Mouse (Mus musculus) ES-Bruce4 (cell line): ENCODE measurements around the gene Lrr1. TPM values are rescaled to one million over a fixed set of nuclear protein-coding genes. Genes with fewer than 3 reads are reported as not detected.
A peak's percentile ranks its signal among the peaks of the same experiment; 100 is the strongest.

ENCODE experiments used
- H3K27ac ChIP-seq: 2 replicates; pipeline ENCODE4 v1.5.1; 2012; ENCODE audit warnings: low read length, inconsistent platforms; ENCODE audit not compliant: insufficient read depth
- H3K27me3 ChIP-seq: 2 replicates; pipeline ENCODE4 v1.6.1; 2012; ENCODE audit warnings: mild to moderate bottlenecking, low read length, inconsistent platforms; ENCODE audit not compliant: control insufficient read depth, poor library complexity, insufficient read depth, severe bottlenecking
- H3K36me3 ChIP-seq: 2 replicates; pipeline ENCODE4 v1.6.1; 2012; ENCODE audit warnings: inconsistent platforms, mild to moderate bottlenecking, low read length, moderate library complexity; ENCODE audit not compliant: control insufficient read depth, poor library complexity, insufficient read depth, severe bottlenecking
- H3K4me1 ChIP-seq: one replicate; pipeline ENCODE4 v1.8.1; 2011; ENCODE audit warnings: low read length; ENCODE audit not compliant: control insufficient read depth, insufficient read depth
- H3K4me3 ChIP-seq: 2 replicates; pipeline ENCODE4 v1.5.1; 2011; ENCODE audit warnings: low read depth, mild to moderate bottlenecking, low read length
- H3K9ac ChIP-seq: 2 replicates; pipeline ENCODE4 v1.6.1; 2012; ENCODE audit warnings: low read depth, mild to moderate bottlenecking, inconsistent platforms; ENCODE audit not compliant: poor library complexity, severe bottlenecking
- H3K9me3 ChIP-seq: replicated peaks from 2 replicates; pipeline ENCODE4 v1.6.1; 2012; ENCODE audit warnings: mild to moderate bottlenecking, low read length, inconsistent platforms; ENCODE audit not compliant: control insufficient read depth, poor library complexity, insufficient read depth, severe bottlenecking
- CTCF ChIP-seq: IDR thresholded peaks from one replicate; pipeline ENCODE4 v1.8.1; 2011; ENCODE audit warnings: low read depth, low read length
- EP300 ChIP-seq: IDR thresholded peaks from 2 replicates; pipeline ENCODE4 v1.6.1; 2011; ENCODE audit warnings: low read depth, low read length; ENCODE audit not compliant: insufficient read depth
- POLR2A ChIP-seq: IDR thresholded peaks from one replicate; pipeline ENCODE4 v1.8.1; 2011; ENCODE audit warnings: low read length; ENCODE audit not compliant: insufficient read depth
- polyA plus RNA-seq: library from polyadenylated mRNA; stranded (reverse); fragments of >200 nt; gene quantifications from 2 replicates; pipeline ENCODE4 v1.2.4, GENCODE M21; 2011; ENCODE audit warnings: low read depth; ENCODE audit not compliant: missing spikeins, insufficient read depth, insufficient read length

Gene Lrr1
- polyA plus RNA-seq, 1 experiment: 7.5 TPM

DNA sequence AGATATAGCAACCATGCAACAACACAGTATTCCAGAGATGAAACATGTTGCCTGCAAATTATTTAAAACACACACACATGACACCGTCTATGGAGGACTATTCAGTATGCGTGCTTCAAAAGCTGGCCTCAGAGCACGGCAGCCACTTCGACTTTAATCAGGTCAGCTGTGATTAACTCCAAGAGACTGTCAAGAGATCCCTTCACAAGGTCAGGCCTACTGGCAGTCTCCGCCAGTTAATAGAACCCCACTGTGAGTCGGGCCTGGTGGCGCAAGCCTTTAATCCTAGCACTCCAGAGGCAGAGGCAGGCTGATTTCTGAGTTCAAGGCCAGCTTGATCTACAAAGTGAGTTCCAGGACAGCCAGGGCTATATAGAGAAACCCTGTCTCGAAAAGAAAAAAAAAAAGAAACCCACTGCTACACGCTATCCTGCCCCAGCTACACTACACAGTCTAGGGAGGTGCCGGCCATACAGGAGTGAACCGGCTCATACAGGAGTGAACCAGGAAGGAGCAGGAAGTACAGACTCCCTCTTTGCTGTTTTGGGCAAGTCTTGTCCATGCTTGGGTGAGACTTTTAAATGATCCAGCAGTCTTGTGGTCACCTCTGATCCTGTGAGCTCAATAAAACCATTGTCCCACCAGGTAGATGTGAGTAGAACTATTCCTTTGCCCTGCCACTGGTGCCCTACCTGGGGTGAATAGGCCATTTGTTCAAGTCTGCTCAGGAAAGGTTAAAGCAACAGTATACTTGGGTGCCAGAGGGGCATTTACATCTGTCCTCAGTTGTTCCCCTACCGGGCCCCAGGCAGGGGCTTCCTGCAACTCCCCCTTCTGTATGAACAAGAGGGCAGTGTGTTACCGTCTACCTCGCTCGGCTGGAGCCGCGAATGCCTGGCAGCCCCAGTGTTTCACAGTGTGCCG is 41.7 kb downstream of the Lrr1 start:
- peak overlapping the region; percentile 90 for H3K27ac ChIP-seq
- peaks cover 12% of the 10 kb centered on the region for H3K36me3 ChIP-seq
- H3K9me3 ChIP-seq: no peaks in the 10 kb centered on the region
- H3K4me1 ChIP-seq: no peaks in the 10 kb centered on the region
- no peak overlapping the region for H3K4me3 ChIP-seq
- H3K27me3 ChIP-seq: no peaks in the 10 kb centered on the region
- peak overlapping the region; percentile 5 for H3K9ac ChIP-seq
- TF ChIP-seq EP300: 0 out of 2 replicates have a peak, but pooled peaks have one; percentile 42
- no peak for TF ChIP-seq POLR2A
- TF ChIP-seq CTCF: no peak

DNA sequence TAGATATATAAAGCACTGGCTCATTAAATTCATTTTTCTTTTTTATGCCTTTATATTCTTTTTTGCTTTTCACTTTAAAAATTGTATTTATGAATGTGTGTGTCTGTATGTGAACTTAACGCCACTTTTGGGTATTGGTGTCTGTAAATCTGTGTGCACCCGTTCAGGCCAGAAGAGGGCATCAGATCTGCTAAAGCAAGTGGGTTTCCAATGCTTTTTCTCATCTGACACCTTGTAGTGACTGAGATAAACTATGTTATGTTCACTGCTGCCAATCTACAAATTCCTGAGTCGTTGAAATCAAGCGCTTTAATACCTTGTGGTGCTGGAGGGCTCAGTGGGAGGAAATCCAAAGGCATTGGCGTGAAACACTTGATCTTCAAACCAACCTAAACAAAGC is 42.4 kb downstream of the Lrr1 start:
- H3K36me3 ChIP-seq: peaks cover 12% of the 10 kb centered on the region
- TF ChIP-seq EP300: no peak
- no peak for TF ChIP-seq CTCF
- no peak for TF ChIP-seq POLR2A
- H3K4me1 ChIP-seq: no peaks in the 10 kb centered on the region
- H3K4me3 ChIP-seq: no peak overlapping the region
- H3K9me3 ChIP-seq: no peaks in the 10 kb centered on the region
- no peaks in the 10 kb centered on the region for H3K27me3 ChIP-seq
- peak overlapping the region; percentile 5; the same call in 1 of the 2 replicates for H3K9ac ChIP-seq
- 0 out of 2 replicates have a peak overlapping the region, but pooled peaks have one; percentile 6 for H3K27ac ChIP-seq

DNA sequence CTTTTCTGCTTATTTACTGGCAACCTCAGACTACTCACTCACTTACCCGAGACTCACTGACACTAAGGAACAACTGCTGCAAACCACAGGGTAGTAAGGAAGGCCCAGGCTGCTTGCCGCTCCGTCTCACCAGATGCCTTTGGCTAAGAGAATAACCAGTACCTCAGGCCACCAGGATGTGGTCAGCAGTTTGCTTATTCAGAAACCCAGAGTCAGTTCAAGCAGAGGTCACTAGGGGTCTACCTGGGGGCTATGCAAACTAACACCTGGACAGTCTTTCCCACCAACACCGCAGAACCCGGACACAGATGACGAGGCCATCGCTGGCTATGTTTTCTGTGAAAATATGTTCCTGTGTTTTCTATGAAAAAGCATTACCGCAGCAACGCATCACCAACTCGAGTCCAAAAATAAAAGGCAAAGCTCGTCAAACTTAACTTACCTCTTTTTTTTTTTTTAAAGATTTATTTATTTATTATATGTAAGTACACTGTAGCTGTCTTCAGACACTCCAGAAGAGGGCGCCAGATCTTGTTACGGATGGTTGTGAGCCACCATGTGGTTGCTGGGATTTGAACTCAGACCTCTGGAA is 44.7 kb downstream of the Lrr1 start:
- Histone ChIP-seq H3K27ac (no peak overlapping the region), H3K9me3 (no peaks in the 10 kb centered on the region), H3K27me3 (no peaks in the 10 kb centered on the region), H3K36me3 (peaks cover 11% of the 10 kb centered on the region), H3K4me1 (no peaks in the 10 kb centered on the region), H3K9ac (no peak overlapping the region), H3K4me3 (no peak overlapping the region)
- no peak for TF ChIP-seq EP300
- TF ChIP-seq CTCF: no peak
- no peak for TF ChIP-seq POLR2A

- Histone ChIP-seq H3K27ac (no peak overlapping the region), H3K27me3 (no peaks in the 10 kb centered on the region), H3K9ac (no peak overlapping the region), H3K4me3 (no peak overlapping the region), H3K9me3 (no peaks in the 10 kb centered on the region), H3K36me3 (peaks cover 11% of the 10 kb centered on the region), H3K4me1 (no peaks in the 10 kb centered on the region)
- TF ChIP-seq CTCF: no peak
Measured at GRCm38 (mm10) chr12:69214393-69214792, 45.8 kb downstream of the Lrr1 start.

DNA sequence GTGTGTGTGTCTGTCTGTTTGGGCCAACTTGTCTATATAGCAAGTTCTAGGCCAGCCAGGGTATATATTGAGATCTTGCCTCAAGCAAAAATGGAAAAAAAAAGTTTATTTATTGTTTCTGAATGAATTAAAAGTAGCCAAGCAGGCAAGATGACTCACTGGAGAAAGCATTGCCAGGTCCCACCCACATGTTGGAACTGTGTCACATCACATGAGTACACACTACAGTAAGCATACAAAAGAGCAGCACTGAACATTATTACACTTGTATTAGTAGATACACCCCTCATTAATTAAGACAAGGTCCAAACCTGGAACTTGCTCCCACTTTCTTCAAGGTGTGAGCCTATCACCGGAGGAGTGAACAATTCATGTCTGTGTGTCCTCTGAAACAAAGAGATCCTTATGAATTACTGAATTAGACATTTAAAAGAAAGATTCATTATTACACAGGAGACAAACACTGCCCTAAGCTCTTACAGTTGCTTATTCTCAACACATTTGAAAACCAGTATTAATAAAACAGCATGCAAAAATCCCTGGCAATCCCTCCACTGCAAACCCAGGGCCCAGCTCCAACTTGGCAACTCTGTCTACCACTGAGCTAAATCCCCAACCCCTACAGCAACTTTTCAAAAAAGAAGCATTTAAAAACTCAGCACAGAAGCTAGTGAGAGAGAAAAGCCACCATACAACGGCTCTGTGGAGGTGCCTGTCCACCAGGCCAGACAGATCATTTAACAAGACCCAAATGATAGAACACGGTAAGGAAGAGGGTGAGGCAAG is 46.6 kb downstream of the Lrr1 start:
- H3K9me3 ChIP-seq: no peaks in the 10 kb centered on the region
- H3K27me3 ChIP-seq: no peaks in the 10 kb centered on the region
- peaks cover 11% of the 10 kb centered on the region for H3K36me3 ChIP-seq
- H3K4me1 ChIP-seq: no peaks in the 10 kb centered on the region
- TF ChIP-seq EP300 (no peak), POLR2A (no peak), CTCF (no peak)
- H3K4me3 ChIP-seq: no peak overlapping the region
- H3K9ac ChIP-seq: no peak overlapping the region
- no peak overlapping the region for H3K27ac ChIP-seq

- Histone ChIP-seq H3K36me3 (peaks cover 11% of the 10 kb centered on the region), H3K4me3 (no peak overlapping the region), H3K27ac (no peak overlapping the region), H3K9ac (no peak overlapping the region), H3K9me3 (no peaks in the 10 kb centered on the region), H3K27me3 (no peaks in the 10 kb centered on the region), H3K4me1 (no peaks in the 10 kb centered on the region)
- TF ChIP-seq EP300: no peak
- TF ChIP-seq CTCF: no peak
- TF ChIP-seq POLR2A: no peak
Measured at GRCm38 (mm10) chr12:69216587-69216986, 48.0 kb downstream of the Lrr1 start.
